Mouse (Mus musculus) liver, adult (tissue): ENCODE data around the gene Upp2.

Experiments
- GATA4 ChIP-seq: IDR thresholded peaks from 2 replicates; pipeline ENCODE4 v1.6.1; 2014; ENCODE audit warnings: mild to moderate bottlenecking, low read length; ENCODE audit not compliant: insufficient replicate concordance

Gene Upp2

GRCm38 (mm10) chr2:58567066-58567810 lies at the start of gene Upp2, which contains the start of gene Acvr1:
Gene Upp2 (plus strand): TSS chr2:58567298.
Gene Acvr1 (minus strand): TSS chr2:58567157.
- TF ChIP-seq GATA4, result peak; percentile 31; the same call in 1 of the 2 replicates

DNA sequence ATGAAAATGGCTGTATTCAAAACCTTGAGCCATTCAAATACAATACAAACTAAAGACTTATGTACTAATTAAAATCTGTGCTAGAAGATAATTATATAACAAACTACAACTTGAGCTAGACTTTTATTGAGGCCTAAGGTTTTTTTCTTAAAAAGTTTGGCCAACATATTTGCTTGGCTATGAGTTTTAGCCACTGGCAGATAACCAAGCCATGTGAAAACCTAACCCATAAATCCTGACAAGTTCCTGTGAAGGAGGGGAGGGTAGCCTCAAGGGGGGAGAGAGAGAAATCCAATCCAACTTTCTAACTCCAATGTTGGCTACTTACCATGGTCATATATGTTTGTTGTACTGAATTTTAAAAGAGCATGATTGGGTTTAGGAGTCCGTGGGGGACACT lies 48.6 kb upstream of the Upp2 start:
- TF ChIP-seq GATA4, result no peak

DNA sequence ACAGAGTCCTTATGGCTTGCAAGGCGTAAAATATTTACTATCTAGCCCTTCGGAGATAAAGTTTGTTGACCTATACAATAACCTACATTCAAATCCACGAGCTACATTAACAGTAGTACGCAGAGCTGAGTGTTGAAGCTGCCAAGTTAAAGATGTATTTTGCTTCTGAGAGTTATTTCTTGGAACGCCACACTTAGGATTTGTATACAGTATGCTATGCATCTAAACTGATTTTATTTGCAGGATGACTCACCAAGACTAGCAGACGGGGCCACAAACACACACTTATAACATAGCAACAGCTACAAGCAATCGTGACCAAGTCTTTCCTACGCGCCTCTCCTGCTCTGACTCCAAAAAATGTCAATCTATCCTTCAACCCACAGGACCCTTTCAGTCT lies 46.4 kb upstream of the Upp2 start:
- no peak for TF ChIP-seq GATA4

GRCm38 (mm10) chr2:58521621-58522020 lies 45.5 kb upstream of the Upp2 start:
- TF ChIP-seq GATA4, result no peak

- no peak for TF ChIP-seq GATA4
These were observed 44.0 kb upstream of the Upp2 start for GRCm38 (mm10) chr2:58523097-58523496.

GRCm38 (mm10) chr2:58523894-58524293 lies 43.2 kb upstream of the Upp2 start:
- TF ChIP-seq GATA4, result no peak

DNA sequence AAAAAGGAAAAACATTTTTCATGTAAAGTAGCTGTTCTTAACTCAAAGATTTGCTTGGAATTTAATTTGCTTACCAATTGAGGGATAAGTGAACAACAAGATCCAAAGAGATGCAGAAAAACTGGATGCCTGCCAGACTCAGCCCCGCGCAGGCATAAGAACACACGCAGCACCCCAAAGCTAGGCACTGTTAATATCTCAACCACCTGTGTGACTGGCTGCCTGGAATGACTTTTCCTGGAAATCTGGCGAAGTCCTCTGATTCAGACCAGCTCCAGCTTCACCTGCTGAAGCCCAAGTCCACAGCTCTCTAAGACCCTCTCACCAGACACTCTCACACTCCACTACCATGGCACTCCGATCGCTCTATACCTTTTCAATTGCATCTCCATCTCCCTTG lies 42.7 kb upstream of the Upp2 start:
- TF ChIP-seq GATA4, result no peak

- no peak for TF ChIP-seq GATA4
These were observed 39.3 kb upstream of the Upp2 start for GRCm38 (mm10) chr2:58527786-58528185.

GRCm38 (mm10) chr2:58529384-58529783 lies 37.7 kb upstream of the Upp2 start:
- 0 out of 2 replicates have a peak, but pooled peaks have one; percentile 21 for TF ChIP-seq GATA4

DNA sequence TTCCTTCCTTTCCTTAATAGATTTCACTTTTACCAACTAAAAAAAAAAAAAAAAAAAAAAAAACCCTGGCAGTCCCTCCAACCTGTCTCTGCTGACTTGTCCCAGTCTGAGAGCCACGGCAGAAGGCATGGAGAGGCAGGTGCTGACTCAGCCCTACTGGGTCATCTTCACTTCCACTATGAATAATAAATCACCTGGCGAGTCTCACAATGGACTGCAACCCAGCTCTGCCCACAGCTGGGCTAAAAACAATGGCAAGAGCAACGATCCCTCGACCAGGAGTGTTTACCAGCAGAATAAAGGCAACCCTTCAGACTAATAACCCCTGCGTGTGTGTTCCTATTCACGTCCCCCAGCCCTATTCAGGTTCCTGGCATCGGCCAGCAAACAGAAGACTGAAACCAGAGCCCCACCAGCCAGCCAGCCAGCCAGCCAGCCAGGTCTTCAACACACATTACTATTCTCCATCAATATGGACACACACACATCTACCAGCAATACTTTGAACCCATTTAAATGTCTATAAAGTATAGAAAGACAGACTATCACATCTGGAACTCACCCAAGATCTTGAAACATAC lies 37.1 kb upstream of the Upp2 start:
- TF ChIP-seq GATA4, result no peak

DNA sequence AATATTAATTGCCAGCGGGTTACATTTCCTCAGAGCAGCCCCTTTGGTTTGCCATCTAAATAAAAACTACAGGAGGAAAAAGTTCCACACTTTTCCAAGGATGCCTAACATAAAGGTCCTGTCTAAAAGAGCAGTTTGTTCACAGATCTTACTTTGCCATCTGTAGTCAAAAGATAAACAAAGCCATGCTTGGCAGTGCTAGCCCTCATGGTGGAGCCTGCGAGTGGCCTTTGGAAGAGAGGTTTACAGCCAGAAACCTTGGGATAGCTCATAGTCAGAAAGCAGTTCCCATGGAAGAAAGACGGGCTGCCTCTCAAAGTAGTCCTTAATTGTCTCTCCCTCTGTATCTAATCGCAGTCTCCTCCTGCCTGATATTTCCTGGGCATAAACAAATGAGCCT lies 36.6 kb upstream of the Upp2 start:
- no peak for TF ChIP-seq GATA4

GRCm38 (mm10) chr2:58532260-58532850 lies 34.7 kb upstream of the Upp2 start:
- peak; percentile 90 for TF ChIP-seq GATA4

- TF ChIP-seq GATA4, result no peak
These were observed 33.5 kb upstream of the Upp2 start for GRCm38 (mm10) chr2:58533521-58534001.

GRCm38 (mm10) chr2:58534379-58534778 lies 32.7 kb upstream of the Upp2 start:
- no peak for TF ChIP-seq GATA4

GRCm38 (mm10) chr2:58535233-58535632 lies 31.9 kb upstream of the Upp2 start:
- no peak for TF ChIP-seq GATA4

- TF ChIP-seq GATA4, result no peak
These were observed 30.3 kb upstream of the Upp2 start for GRCm38 (mm10) chr2:58536796-58537195.
